Mouse (Mus musculus): ENCODE measurements around the gene Ttc13.

Ttc13 gene

GRCm38 (mm10) chr8:124702183-124702582, 19.6 kb downstream of the Ttc13 start:
- DNase-seq, result no peak

DNA sequence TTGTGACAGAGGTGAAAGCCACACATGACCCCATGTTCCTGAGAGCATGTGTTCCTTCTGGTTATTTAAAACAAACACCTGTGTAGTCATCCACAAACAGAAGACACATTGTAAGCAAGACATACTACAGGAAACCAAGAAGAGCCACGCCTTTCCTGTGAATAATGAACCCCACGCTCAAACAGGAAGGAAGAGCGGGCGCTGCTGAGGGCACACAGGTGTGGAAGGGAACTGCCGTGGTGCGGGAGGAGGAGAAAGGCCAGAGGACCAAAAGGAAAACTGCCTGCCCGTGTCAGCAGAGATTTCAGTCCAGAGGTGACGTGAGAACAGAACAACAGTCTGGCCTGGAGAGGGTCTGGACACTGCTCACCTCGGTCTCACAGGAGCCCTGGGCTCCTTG, 20.8 kb downstream of the Ttc13 start:
- no peak for DNase-seq

GRCm38 (mm10) chr8:124700271-124700670, 21.5 kb downstream of the Ttc13 start:
- DNase-seq, result no peak

DNA sequence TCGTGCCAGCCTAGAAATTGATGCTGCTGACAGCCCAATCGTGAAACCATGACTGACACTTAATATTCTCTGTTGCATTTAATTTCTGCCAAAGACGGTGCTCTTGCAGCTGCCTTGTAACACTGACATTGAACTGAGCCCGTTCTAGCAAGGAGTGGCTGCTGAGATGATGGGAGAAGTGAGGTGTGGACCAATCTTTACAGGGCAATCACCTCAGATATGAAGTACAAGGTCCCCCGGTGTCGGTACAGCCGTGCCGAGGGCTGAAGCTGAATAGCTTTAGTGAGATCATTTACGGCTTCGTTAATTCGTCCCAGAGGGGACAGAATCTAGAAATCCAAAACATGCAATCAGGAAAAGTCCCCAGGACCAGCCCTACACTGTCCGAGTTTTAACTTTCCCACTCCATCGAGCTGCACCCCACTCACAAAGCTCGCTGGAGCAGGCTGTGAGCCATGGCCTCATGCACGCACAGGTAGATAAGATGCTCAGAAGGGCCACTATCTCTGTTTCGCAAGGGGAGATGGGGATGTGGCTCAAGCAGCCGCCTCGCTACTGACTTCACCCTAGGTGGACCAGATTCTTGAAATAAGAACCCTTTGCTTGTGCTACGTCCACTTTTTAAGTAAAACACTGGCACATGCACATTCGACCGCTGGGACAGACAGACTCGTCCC, 26.2 kb downstream of the Ttc13 start:
- no peak for DNase-seq

- DNase-seq, result no peak
Observed at GRCm38 (mm10) chr8:124691706-124692105, 30.1 kb downstream of the Ttc13 start.

DNA sequence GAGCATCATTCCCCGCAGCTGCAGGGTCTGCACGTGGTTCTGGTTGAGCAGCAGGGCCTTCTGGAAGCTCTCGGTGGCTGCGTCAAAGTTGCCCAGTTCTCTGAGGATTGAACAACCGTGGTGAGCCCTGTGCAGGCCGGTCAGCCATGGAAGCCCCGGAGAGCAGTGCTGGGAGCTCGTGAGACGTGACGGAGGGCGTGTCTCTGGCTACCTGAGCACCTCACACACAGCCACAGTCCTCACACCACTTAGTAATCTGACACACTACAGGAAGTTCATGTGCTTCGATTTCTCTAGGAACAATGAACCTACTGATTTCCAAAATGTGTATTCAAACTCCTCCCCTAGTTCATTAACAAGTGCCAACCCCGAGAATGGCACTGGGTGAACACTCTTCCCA, 32.9 kb downstream of the Ttc13 start:
- DNase-seq, result no peak

GRCm38 (mm10) chr8:124682218-124682617, 39.6 kb downstream of the Ttc13 start:
- no peak for DNase-seq

GRCm38 (mm10) chr8:124681792-124682157, 40.0 kb downstream of the Ttc13 start:
- DNase-seq, result no peak

DNA sequence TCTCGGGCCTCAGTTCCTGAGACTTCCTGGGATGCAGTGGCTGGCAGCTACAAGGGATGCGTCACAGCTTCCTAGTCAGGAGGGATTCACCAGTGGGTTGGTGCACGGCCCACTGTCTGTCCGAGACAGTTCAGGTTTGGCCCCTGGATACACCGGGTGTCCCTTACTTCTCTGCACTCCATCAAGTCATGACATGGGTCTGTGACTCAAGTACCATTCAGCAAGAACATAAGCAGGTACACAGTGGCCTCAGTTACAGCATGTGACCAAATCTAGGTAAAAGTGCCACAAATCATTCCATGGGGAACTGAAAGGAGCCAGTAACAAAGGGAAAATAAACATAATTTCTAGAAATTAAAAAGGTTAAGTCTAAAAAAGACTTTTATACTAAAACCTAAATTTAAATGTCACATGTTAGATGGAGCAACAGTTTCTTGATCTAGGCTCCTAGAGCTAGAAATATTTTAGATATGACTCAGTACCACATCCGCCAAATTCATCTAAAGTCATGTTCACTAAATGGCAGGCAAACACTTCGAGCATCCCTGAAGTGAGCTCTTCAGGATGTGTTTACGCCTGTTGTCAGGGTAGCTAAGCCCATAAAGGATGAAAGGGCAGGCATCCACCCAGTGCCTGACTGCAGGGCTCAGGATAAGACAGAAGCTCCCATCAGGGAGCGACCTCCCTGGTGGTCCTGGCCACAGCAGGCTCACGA, 40.5 kb downstream of the Ttc13 start:
- DNase-seq, result no peak

DNA sequence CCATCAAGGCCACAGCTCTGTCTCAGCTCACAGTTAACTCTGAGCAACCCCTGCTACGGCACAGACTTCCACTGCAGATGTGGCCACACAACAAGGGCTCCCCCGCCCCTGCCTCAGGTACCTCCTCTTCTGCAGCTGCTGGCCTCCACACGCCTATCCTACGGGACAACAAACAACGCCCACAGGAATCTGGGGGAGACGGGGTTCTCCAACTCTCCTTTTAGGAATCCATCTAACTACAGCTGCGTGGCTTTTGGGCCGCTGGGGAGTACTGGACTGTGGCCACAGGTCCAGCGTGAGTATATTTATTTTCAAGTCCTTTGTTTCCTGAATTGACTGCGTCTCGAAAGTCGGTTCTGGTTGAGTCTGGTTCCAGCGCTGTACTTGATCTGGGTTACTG, 43.5 kb downstream of the Ttc13 start:
- DNase-seq, result no peak

- peak; percentile 64 for DNase-seq
Observed at GRCm38 (mm10) chr8:124677486-124677885, 44.3 kb downstream of the Ttc13 start.

GRCm38 (mm10) chr8:124677078-124677477, 44.7 kb downstream of the Ttc13 start:
- no peak for DNase-seq

GRCm38 (mm10) chr8:124676661-124677060, 45.1 kb downstream of the Ttc13 start:
- no peak for DNase-seq

- DNase-seq, result no peak
Observed at GRCm38 (mm10) chr8:124672345-124672744, 49.4 kb downstream of the Ttc13 start.

- no peak for DNase-seq
Observed at GRCm38 (mm10) chr8:124668798-124669197, 53.0 kb downstream of the Ttc13 start.

GRCm38 (mm10) chr8:124664414-124664813, 57.4 kb downstream of the Ttc13 start:
- DNase-seq, result no peak

GRCm38 (mm10) chr8:124663874-124664230, 57.9 kb downstream of the Ttc13 start:
- no peak for DNase-seq

DNA sequence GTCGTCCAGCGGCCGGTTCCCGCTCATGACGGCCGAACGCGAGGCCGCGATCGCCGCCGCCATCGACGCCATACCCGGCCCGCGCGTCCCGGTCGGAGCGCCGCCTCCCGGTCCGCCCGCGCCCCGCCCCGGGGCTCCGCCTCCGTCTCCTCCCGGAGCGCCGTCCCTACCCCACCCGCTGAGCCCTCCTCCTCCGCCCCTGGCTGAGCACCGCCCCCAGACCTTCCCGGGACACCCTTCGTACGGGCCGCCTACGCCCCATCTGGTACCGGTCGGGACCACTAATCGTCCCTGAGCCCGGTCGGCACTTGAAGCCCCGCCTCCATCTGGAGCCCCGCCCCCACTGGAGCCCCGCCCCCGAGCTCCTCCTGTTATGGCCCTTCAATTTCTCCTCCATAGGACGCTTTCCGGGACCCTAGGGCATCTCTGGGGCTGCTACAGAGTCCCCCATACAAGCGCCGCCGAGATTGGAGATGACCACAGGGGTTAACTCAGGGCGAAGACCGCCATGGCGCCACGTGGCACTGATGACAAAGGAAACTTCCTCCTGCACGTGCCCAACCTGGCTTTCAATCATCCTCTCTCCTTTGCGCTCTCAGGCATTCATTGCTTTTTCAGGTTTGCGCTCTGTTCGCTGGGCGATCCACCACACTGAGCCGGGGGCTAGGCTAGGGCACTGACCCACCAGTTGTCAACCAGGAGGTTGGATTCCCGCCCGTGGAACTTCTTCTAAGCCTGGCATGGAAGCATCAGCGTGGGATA, 58.5 kb downstream of the Ttc13 start, which contains the start of gene 2310022B05Rik:
Gene 2310022B05Rik (minus strand): TSS at position 258 of the 762 bp plus-strand sequence.
- DNase-seq, result peak; percentile 90

DNA sequence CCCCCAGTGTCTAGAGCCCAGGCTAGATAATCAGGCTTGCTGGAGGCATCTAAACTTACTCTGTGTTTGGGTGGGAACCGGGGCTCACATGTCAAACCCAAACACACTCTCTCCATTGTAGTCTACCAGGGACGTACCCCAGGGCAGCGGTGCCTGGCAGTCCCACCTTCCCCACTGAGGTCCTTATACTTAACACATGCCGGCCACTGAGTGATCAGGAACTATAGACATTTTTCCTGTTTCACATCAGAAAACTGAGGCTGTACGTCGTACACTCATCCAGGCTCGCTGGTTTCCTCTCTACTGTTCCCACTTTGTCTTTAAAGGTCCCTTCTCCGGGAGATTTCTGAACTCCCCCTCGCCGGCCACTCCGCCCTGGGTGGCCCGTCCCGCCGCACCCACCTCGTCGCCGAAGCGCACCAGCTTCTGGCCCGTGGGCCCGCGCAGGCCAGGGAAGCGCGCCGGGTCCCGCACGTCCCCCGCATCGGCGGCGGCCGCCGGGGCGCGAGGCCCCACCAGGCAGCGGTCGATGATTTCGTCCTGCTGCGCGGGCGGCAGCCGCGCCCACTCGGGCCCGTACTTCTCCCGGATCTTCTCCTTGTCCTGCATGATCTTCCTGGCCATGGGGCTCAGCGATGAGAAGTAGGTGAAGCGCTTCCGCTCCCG, 59.2 kb downstream of the Ttc13 start:
- peak; percentile 11 for DNase-seq

GRCm38 (mm10) chr8:124661781-124662180, 60.0 kb downstream of the Ttc13 start:
- DNase-seq, result no peak

DNA sequence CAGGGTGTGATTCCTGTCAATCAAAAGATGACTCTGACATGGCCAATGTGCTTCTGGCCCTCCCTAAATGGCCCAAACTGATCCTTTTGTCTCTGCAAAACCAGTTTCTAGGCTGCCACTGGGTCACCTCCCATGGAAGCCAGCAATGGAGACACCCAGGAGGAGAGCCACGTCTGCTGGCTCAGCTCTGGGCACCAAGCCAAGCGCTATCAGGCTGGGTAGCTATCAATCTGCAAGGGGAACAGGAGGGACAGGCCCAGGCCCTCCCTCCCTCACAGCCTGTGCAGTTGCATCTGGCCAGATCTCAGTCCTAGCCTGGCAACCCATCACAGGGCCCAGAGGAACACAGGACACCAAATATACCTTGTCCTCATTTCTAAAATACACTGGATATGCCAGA, 63.4 kb downstream of the Ttc13 start:
- peak; percentile 86 for DNase-seq

DNA sequence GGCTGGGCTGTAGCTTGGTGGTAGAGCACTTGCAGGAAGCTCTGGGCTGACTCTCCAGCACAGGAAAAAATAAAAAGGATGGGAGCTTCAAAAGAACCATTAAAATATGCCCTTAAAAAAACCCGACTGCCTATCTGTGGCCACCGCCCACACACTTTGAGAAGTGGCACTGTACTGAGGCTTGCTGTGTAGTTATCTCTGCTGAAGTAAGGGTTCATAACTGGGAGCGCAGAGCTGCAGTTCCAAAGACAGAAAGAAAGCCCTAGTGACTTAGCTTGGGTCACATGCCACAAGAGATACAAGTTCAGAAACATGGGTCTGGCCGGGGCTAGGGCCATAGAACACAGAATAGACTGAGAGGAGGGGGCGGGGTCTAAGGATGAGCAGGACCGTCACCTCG, 63.8 kb downstream of the Ttc13 start:
- DNase-seq, result peak; percentile 67
